Mouse (Mus musculus): ENCODE measurements at regions not wholly inside any gene's neighbourhood (a gene's known extent, or its start where the extent isn't known, plus 50 kb on each side); places are given as distances from the start of the nearest gene placed in this dataset.

DNA sequence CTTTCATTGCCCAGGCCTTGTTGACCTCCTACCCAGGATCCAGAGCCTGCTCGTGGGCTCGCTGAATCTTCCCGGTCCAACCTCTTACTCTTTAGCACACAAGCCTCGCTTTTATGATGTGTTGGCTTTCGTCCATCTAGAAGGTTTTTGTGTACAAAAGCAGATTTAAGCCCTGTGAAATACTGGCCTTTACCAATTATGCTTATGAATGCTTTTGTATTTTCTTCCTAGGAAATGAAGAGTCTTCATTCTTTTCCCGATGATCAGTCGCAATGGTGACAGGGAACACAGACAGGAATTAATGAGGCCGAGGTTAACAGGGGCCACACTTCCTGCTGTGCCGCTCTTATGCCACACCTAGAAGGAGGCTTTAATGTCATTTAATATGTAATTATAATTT lies 227.4 kb upstream of the Gadl1 start:
- Histone ChIP-seq H3K4me3 (replicated peaks; ENCODE audit: low read length) (no peak overlapping the region), H3K9ac (no peak overlapping the region), H3K36me3 (replicated peaks; ENCODE audit: control insufficient read depth, insufficient read depth) (no peaks in the 10 kb centered on the region), H3K27ac (no peak overlapping the region), H3K27me3 (ENCODE audit: control insufficient read depth, insufficient read depth, low read length) (no peaks in the 10 kb centered on the region), H3K4me2 (replicated peaks) (no peak overlapping the region), H3K9me3 (ENCODE audit: control insufficient read depth, low read length) (no peaks in the 10 kb centered on the region), H3K4me1 (replicated peaks; ENCODE audit: control insufficient read depth, insufficient read depth, low read length) (peaks cover 10% of the 10 kb centered on the region)
- DNase-seq (ENCODE audit: low spot score) (no peak), ATAC-seq (ENCODE audit: low FRiP score) (no peak)
- WGBS, result 32% methylated on average over 9 of the region's 9 CpGs

DNA sequence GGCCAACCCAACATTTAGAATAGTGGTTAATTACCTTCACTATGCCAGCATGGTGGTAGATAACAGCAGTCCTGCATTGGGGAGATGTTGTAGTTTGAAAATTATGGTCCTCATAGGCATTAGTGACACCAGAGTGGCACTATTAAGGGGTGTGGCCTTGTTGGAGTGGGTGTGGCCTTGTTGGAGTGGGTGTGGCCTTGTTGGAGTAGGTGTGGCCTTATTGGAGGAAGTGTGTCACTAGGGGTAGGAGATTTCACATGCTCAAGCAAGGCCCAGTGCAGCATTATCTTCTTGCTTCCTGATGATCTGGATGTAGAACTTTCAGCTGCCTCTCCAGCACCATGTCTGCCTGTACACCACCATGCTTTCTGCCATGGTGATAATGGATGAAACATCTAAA lies 225.3 kb upstream of the Gadl1 start:
- no peak overlapping the region for H3K4me2 ChIP-seq (replicated peaks)
- ATAC-seq (ENCODE audit: low FRiP score), result no peak
- H3K36me3 ChIP-seq (replicated peaks; ENCODE audit: control insufficient read depth, insufficient read depth), result no peaks in the 10 kb centered on the region
- H3K9ac ChIP-seq, result no peak overlapping the region
- H3K27ac ChIP-seq, result no peak overlapping the region
- H3K4me3 ChIP-seq (replicated peaks; ENCODE audit: low read length), result no peak overlapping the region
- peaks cover 10% of the 10 kb centered on the region for H3K4me1 ChIP-seq (replicated peaks; ENCODE audit: control insufficient read depth, insufficient read depth, low read length)
- no peaks in the 10 kb centered on the region for H3K9me3 ChIP-seq (ENCODE audit: control insufficient read depth, low read length)
- no peak for DNase-seq (ENCODE audit: low spot score)
- H3K27me3 ChIP-seq (ENCODE audit: control insufficient read depth, insufficient read depth, low read length), result no peaks in the 10 kb centered on the region

DNA sequence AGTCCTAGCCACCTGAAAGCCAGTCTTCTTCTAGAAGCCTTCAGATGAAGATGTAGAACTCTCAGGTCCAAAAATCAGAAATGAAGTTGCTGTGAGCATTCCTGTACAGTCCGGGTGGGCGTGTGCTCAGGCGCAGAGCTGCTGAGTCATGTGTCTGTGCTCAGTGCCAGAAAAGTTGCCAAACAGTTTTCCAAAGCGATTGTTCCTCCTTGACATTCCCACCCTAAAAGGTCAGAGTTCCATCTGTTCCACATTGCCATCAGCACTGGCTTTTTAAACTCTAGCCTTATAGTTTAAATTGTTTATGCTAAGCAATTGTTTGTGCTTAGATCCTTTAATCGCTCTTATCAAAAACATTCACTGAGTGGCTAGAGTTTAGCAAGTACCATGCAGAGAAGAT lies 222.7 kb upstream of the Gadl1 start:
- 0 out of 2 replicates have a peak, but pooled peaks cover 3% of the 10 kb centered on the region for H3K4me1 ChIP-seq (replicated peaks; ENCODE audit: control insufficient read depth, insufficient read depth, low read length)
- no peaks in the 10 kb centered on the region for H3K36me3 ChIP-seq (replicated peaks; ENCODE audit: control insufficient read depth, insufficient read depth)
- no peak overlapping the region for H3K4me2 ChIP-seq (replicated peaks)
- no peak overlapping the region for H3K4me3 ChIP-seq (replicated peaks; ENCODE audit: low read length)
- ATAC-seq (ENCODE audit: low FRiP score), result no peak
- DNase-seq (ENCODE audit: low spot score), result no peak
- no peak overlapping the region for H3K27ac ChIP-seq
- WGBS, result 93% methylated on average over 5 of the region's 5 CpGs
- H3K27me3 ChIP-seq (ENCODE audit: control insufficient read depth, insufficient read depth, low read length), result no peaks in the 10 kb centered on the region
- no peaks in the 10 kb centered on the region for H3K9me3 ChIP-seq (ENCODE audit: control insufficient read depth, low read length)
- H3K9ac ChIP-seq, result no peak overlapping the region

DNA sequence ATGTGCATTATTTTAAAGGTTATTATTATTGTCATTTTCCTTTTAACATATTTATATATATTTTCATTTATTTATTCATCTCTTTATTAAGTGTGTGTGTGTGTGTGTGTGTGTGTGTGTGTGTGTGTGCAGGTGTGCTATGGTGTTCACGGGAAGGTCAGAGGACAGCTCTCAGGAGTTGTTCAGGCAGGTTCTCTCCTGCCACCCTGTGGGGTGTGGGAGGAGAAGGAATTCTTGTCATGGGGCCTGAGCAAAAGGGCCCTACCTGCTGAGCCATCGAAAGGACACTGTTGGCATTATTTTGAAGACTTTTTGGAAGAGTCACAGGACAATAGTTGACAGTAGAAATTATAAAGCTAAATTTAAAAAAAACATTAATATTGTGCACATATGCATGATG lies 216.4 kb upstream of the Gadl1 start:
- ATAC-seq (ENCODE audit: low FRiP score), result no peak
- H3K27ac ChIP-seq, result no peak overlapping the region
- no peak overlapping the region for H3K4me2 ChIP-seq (replicated peaks)
- no peaks in the 10 kb centered on the region for H3K36me3 ChIP-seq (replicated peaks; ENCODE audit: control insufficient read depth, insufficient read depth)
- no peak for DNase-seq (ENCODE audit: low spot score)
- WGBS, result 63% methylated on average over 2 of the region's 2 CpGs
- no peaks in the 10 kb centered on the region for H3K9me3 ChIP-seq (ENCODE audit: control insufficient read depth, low read length)
- no peaks in the 10 kb centered on the region for H3K27me3 ChIP-seq (ENCODE audit: control insufficient read depth, insufficient read depth, low read length)
- no peak overlapping the region for H3K9ac ChIP-seq
- H3K4me3 ChIP-seq (replicated peaks; ENCODE audit: low read length), result no peak overlapping the region
- H3K4me1 ChIP-seq (replicated peaks; ENCODE audit: control insufficient read depth, insufficient read depth, low read length), result no peaks in the 10 kb centered on the region

DNA sequence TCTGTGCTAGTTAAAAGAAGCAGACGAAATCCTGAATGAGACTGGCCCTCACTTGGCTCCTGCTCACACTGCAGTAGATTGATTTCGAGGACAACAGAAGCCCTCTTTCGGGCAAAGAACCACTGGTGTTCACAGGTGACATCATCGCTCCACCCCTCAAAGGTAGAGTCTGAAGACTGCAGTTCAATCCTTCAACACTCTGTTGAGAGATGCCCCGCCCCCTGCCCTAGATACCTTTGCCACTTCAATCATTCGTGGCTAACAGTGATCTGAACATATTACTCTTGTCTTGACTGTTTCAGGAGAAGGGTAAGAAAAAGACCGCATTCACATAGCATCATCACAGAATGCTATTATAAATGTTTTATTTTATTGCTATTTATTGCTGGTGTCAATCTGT lies 205.5 kb upstream of the Gadl1 start:
- ATAC-seq (ENCODE audit: low FRiP score) (no peak), DNase-seq (ENCODE audit: low spot score) (no peak)
- WGBS, result 91% methylated on average over 7 of the region's 7 CpGs
- Histone ChIP-seq H3K36me3 (replicated peaks; ENCODE audit: control insufficient read depth, insufficient read depth) (no peaks in the 10 kb centered on the region), H3K27me3 (ENCODE audit: control insufficient read depth, insufficient read depth, low read length) (no peaks in the 10 kb centered on the region), H3K9ac (no peak overlapping the region), H3K9me3 (ENCODE audit: control insufficient read depth, low read length) (no peaks in the 10 kb centered on the region), H3K4me1 (replicated peaks; ENCODE audit: control insufficient read depth, insufficient read depth, low read length) (no peaks in the 10 kb centered on the region), H3K27ac (no peak overlapping the region), H3K4me3 (replicated peaks; ENCODE audit: low read length) (no peak overlapping the region), H3K4me2 (replicated peaks) (no peak overlapping the region)

DNA sequence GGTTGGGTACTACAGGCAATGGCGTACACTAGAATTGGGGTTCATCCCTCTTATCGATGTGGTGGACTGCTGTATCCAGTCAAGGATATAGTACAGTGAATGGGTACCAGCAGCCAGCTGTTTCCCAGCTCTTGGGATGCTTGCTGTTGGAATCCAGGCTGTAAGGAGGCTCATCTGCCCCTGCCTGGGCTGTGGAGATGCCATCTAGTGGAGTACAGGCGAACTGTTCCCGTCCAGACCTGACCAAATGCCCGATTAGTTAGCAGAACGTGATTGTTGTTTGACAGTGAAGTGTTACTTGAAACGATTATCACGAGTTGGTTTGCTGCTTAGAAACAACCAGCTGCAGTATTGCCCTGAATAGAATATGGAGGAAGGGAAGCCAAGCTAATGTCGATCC lies 205.0 kb upstream of the Gadl1 start:
- Histone ChIP-seq H3K9me3 (ENCODE audit: control insufficient read depth, low read length) (no peaks in the 10 kb centered on the region), H3K4me1 (replicated peaks; ENCODE audit: control insufficient read depth, insufficient read depth, low read length) (no peaks in the 10 kb centered on the region), H3K4me3 (replicated peaks; ENCODE audit: low read length) (no peak overlapping the region), H3K4me2 (replicated peaks) (no peak overlapping the region), H3K36me3 (replicated peaks; ENCODE audit: control insufficient read depth, insufficient read depth) (no peaks in the 10 kb centered on the region), H3K9ac (no peak overlapping the region), H3K27ac (no peak overlapping the region), H3K27me3 (ENCODE audit: control insufficient read depth, insufficient read depth, low read length) (no peaks in the 10 kb centered on the region)
- ATAC-seq (ENCODE audit: low FRiP score) (0 out of 2 replicates have a peak, but pooled peaks have one; percentile 29), DNase-seq (ENCODE audit: low spot score) (peak; percentile 63)
- WGBS, result 44% methylated on average over 9 of the region's 9 CpGs

DNA sequence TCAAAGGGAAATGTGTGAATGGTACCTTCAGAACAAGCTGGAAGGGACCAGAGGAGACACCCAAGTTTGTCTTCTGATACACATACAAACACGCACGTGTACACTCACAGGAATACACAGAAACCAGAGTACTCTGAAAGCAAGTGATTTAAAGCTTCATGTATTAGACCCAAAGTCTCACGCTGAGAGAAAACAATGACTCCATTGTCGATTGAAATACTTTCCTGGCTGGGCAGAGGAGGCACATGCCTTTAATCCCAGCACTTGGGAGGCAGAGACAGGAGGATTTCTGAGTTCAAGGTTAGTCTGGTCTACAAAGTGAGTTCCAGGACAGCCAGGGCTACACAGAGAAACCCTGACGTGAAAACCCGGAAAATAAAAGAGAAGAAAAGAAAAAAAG lies 203.5 kb upstream of the Gadl1 start:
- WGBS, result 87% methylated on average over 6 of the region's 6 CpGs

DNA sequence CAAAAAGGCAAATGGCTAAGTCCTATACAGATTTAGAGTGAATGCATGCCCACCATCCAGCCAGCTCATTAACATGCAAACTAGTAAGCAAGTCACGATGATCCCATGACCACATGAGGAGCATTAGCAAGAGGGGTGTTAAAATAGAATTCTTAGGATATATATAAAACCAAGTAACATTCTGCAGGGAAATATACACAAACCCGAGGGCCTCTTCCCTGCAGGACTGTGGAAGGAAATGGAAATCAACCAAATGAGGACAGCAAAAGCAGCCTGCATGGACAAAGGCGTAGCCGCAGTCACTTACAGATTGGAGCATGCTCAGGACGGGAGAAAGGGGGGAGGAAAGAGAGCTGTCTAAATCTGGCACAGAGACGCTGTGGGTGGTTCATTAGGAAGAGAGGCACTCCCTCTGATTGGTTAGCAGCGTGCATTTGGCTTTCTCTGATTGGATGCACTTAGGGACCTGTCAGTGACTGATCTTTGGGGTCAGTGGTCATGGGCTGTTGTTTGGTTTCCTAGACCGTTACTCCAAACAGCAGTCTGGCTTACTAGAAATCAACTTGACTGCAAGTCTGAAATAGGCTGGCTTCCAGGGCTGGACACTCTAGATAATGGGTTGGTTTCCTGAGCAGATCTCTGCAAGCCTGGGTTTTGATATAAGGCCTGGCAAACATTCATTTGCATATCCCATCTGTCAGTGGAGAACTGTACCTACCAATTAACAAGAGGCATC lies 200.9 kb upstream of the Gadl1 start:
- peak overlapping the region; percentile 24 for H3K4me2 ChIP-seq (replicated peaks)
- no peaks in the 10 kb centered on the region for H3K27me3 ChIP-seq (ENCODE audit: control insufficient read depth, insufficient read depth, low read length)
- no peaks in the 10 kb centered on the region for H3K9me3 ChIP-seq (ENCODE audit: control insufficient read depth, low read length)
- no peaks in the 10 kb centered on the region for H3K36me3 ChIP-seq (replicated peaks; ENCODE audit: control insufficient read depth, insufficient read depth)
- 16% methylated on average over 8 of the region's 8 CpGs for WGBS
- DNase-seq (ENCODE audit: low spot score), result peak; percentile 56
- peak; percentile 92 for ATAC-seq (ENCODE audit: low FRiP score)
- H3K27ac ChIP-seq, result peak overlapping the region; percentile 61
- H3K9ac ChIP-seq, result 0 out of 2 replicates have a peak overlapping the region, but pooled peaks have one; percentile 21
- H3K4me1 ChIP-seq (replicated peaks; ENCODE audit: control insufficient read depth, insufficient read depth, low read length), result no peaks in the 10 kb centered on the region
- no peak overlapping the region for H3K4me3 ChIP-seq (replicated peaks; ENCODE audit: low read length)

More for the DNA sequence above, 203.5 kb upstream of the Gadl1 start:
- Histone ChIP-seq H3K36me3 (replicated peaks; ENCODE audit: control insufficient read depth, insufficient read depth) (no peaks in the 10 kb centered on the region), H3K9me3 (ENCODE audit: control insufficient read depth, low read length) (no peaks in the 10 kb centered on the region), H3K27ac (no peak overlapping the region), H3K4me3 (replicated peaks; ENCODE audit: low read length) (no peak overlapping the region), H3K4me2 (replicated peaks) (no peak overlapping the region), H3K27me3 (ENCODE audit: control insufficient read depth, insufficient read depth, low read length) (no peaks in the 10 kb centered on the region), H3K9ac (no peak overlapping the region), H3K4me1 (replicated peaks; ENCODE audit: control insufficient read depth, insufficient read depth, low read length) (no peaks in the 10 kb centered on the region)
- ATAC-seq (ENCODE audit: low FRiP score) (no peak), DNase-seq (ENCODE audit: low spot score) (no peak)

DNA sequence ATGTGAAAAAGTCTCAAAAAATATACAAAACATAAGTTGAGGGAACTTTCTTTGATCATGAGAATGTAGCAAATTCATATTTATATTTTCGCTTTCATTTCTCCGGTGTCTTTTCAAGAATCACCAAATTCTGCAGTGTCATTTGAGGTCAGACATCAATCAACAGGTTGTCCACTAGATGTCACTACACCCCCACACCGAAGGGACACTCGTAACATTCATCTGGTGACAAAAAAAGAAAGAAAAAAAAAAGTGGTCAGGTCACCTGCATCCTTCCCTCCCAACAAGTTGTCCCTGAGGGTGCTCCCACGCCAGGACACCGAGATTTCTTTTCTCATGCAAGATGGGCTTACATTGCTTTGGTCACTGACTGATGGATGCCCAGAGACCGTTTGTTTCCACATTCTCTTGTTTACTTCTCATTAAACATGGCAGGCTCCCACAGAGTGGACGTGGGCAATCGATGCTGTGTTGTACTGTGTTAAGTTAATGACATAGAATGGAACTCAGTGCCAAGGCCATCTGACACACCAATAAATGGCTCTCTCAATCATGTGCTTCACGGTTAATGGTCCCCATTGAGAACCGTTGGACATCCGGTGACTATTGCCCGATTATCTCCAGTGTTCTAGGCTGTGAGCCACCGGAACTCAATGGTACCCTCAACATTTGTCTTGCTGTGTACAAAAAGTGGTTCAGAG lies 199.1 kb upstream of the Gadl1 start:
- ATAC-seq (ENCODE audit: low FRiP score), result 0 out of 2 replicates have a peak, but pooled peaks have one; percentile 25
- H3K4me3 ChIP-seq (replicated peaks; ENCODE audit: low read length), result no peak overlapping the region

More for the DNA sequence above, 199.1 kb upstream of the Gadl1 start:
- H3K9ac ChIP-seq, result no peak overlapping the region
- no peaks in the 10 kb centered on the region for H3K27me3 ChIP-seq (ENCODE audit: control insufficient read depth, insufficient read depth, low read length)
- no peaks in the 10 kb centered on the region for H3K36me3 ChIP-seq (replicated peaks; ENCODE audit: control insufficient read depth, insufficient read depth)
- WGBS, result 71% methylated on average over 14 of the region's 14 CpGs
- no peak for DNase-seq (ENCODE audit: low spot score)
- no peak overlapping the region for H3K27ac ChIP-seq
- no peaks in the 10 kb centered on the region for H3K4me1 ChIP-seq (replicated peaks; ENCODE audit: control insufficient read depth, insufficient read depth, low read length)
- H3K4me2 ChIP-seq (replicated peaks), result no peak overlapping the region
- H3K9me3 ChIP-seq (ENCODE audit: control insufficient read depth, low read length), result no peaks in the 10 kb centered on the region

All from hindbrain, embryonic 14.5 days (tissue).